Mouse (Mus musculus) left cerebral cortex, adult 18-20 months (tissue): ENCODE data around the gene Zscan4-ps3. TPM values are rescaled to one million over a fixed set of nuclear protein-coding genes. Genes with fewer than 3 reads are reported as not detected.
"Not testable (repeated sequence)": the region's sequence is repeated elsewhere in the genome, so short reads cannot be mapped to it uniquely, and the experiment has no call there.

ENCODE experiments used
- DNase-seq, 2 experiments: peaks; one replicate each; pipeline ENCODE4 v3.0.0; 2021 to 2022; ENCODE audit warnings: low spot score in 2 of 2, mixed read lengths in 1 of 2
- long read RNA-seq, 2 experiments: library from polyadenylated mRNA; stranded (forward); transcript quantifications; one replicate each; pipeline ENCODE4 v2.0.0; 2021
- total RNA-seq, 2 experiments: library from RNA; stranded (reverse); gene quantifications; 2 replicates each; pipeline ENCODE4 v1.2.3; 2021

The Zscan4-ps3 gene
- total RNA-seq = not detected
- long read RNA-seq, experiment 1 = 0 reads
- long read RNA-seq, experiment 2 = 0 reads

- not testable (repeated sequence) for DNase-seq
These were observed at the start of gene Zscan4-ps3 for GRCm38 (mm10) chr7:11609008-11609407. Zscan4-ps3 (plus strand) TSS chr7:11609308.

- peak; percentile 1 to 26 for DNase-seq
These were observed 8.0 kb downstream of the Zscan4-ps3 start for GRCm38 (mm10) chr7:11617082-11617481.

Other genes with a start within 250 kb of the Zscan4-ps3 start
- gene Zscan4f, start 211.4 kb upstream of the Zscan4-ps3 start, total RNA-seq = not detected
- not detected for gene Zscan4-ps2, start 95.0 kb upstream of the Zscan4-ps3 start, total RNA-seq
- gene Vmn1r72, start 70.8 kb downstream of the Zscan4-ps3 start, total RNA-seq = not detected
- not detected for gene Vmn1r73, start 121.0 kb downstream of the Zscan4-ps3 start, total RNA-seq
- not detected for gene Vmn1r74, start 224.7 kb downstream of the Zscan4-ps3 start, total RNA-seq